Mouse (Mus musculus) MEL (cell line): ENCODE measurements around the gene Tmbim1. TPM values are rescaled to one million over a fixed set of nuclear protein-coding genes. Genes with fewer than 3 reads are reported as not detected.

ENCODE experiments used
- DNase-seq: peaks from one replicate; pipeline ENCODE4 v3.0.0; 2011; ENCODE audit warnings: low read depth, low spot score
- H3K27ac ChIP-seq: 2 replicates; pipeline ENCODE4 v1.5.1; 2012; ENCODE audit warnings: low read depth, mild to moderate bottlenecking, control low read depth, low read length, moderate library complexity; ENCODE audit not compliant: control insufficient read depth
- H3K27me3 ChIP-seq, 2 experiments: fragments of 150-350 bp in 1 of 2; sonication (generic) in 1 of 2; 2 replicates each; pipeline ENCODE4 v1.6.1; 2012; ENCODE audit warnings: low read length in 2 of 2, mild to moderate bottlenecking in 2 of 2, improper control_type of control experiment in 1 of 2, moderate library complexity in 1 of 2; ENCODE audit not compliant: insufficient read depth in 2 of 2, control insufficient read depth in 1 of 2
- H3K36me3 ChIP-seq, 2 experiments: 2 replicates each; pipeline ENCODE4 v1.6.1; 2012 to 2014; ENCODE audit warnings: low read length in 2 of 2, improper control_type of control experiment in 1 of 2, inconsistent platforms in 1 of 2, mild to moderate bottlenecking in 1 of 2; ENCODE audit not compliant: insufficient read depth in 2 of 2, control insufficient read depth in 1 of 2
- H3K4me1 ChIP-seq, 2 experiments: fragments of 150-350 bp in 1 of 2; sonication (generic) in 1 of 2; 2 replicates each; pipeline ENCODE4 v1.6.1; 2012; ENCODE audit warnings: low read length in 2 of 2, improper control_type of control experiment in 1 of 2, mild to moderate bottlenecking in 1 of 2; ENCODE audit not compliant: insufficient read depth in 2 of 2, control insufficient read depth in 1 of 2
- H3K4me3 ChIP-seq, 2 experiments: fragments of 150-350 bp in 1 of 2; sonication (generic) in 1 of 2; 2 replicates each; pipeline ENCODE4 v1.5.1; 2012; ENCODE audit warnings: low read depth in 2 of 2, low read length in 2 of 2, mild to moderate bottlenecking in 2 of 2, moderate library complexity in 2 of 2, control low read depth in 1 of 2, improper control_type of control experiment in 1 of 2; ENCODE audit not compliant: control insufficient read depth in 1 of 2, insufficient read depth in 1 of 2
- H3K79me2 ChIP-seq: 2 replicates; pipeline ENCODE4 v1.6.1; 2012; ENCODE audit warnings: mild to moderate bottlenecking, low read length, moderate library complexity; ENCODE audit not compliant: control insufficient read depth, poor library complexity, insufficient read depth
- H3K9ac ChIP-seq: 2 replicates; pipeline ENCODE4 v1.6.1; 2012; ENCODE audit warnings: low read depth, mild to moderate bottlenecking, control low read depth, low read length, moderate library complexity; ENCODE audit not compliant: control insufficient read depth, poor library complexity, severe bottlenecking
- H3K9me3 ChIP-seq: fragments of 150-350 bp; sonication (generic); replicated peaks from 2 replicates; pipeline ENCODE4 v1.6.1; 2012; ENCODE audit warnings: mild to moderate bottlenecking, low read length, improper control_type of control experiment, moderate library complexity; ENCODE audit not compliant: insufficient read depth
- CHD1 ChIP-seq: IDR thresholded peaks from 2 replicates; pipeline ENCODE4 v1.6.1; 2012; ENCODE audit warnings: low read depth, mild to moderate bottlenecking, inconsistent platforms, low read length, improper control_type of control experiment
- ETS1 ChIP-seq: IDR thresholded peaks from 2 replicates; pipeline ENCODE4 v1.6.1; 2012; ENCODE audit warnings: low read depth, mild to moderate bottlenecking, inconsistent platforms, low read length, improper control_type of control experiment, moderate library complexity
- GATA1 ChIP-seq: IDR thresholded peaks from 2 replicates; pipeline ENCODE4 v1.6.1; 2011; ENCODE audit warnings: low read depth, low read length, improper control_type of control experiment
- JUND ChIP-seq: IDR thresholded peaks from 2 replicates; pipeline ENCODE4 v1.6.1; 2011; ENCODE audit warnings: low read depth, mild to moderate bottlenecking, improper control_type of control experiment, low read length
- KAT2A ChIP-seq: conservative IDR thresholded peaks from 2 replicates; pipeline ENCODE4 v1.6.1; 2012; ENCODE audit warnings: low read depth, low read length, improper control_type of control experiment, inconsistent platforms
- MAFK ChIP-seq: IDR thresholded peaks from 2 replicates; pipeline ENCODE4 v1.6.1; 2011; ENCODE audit warnings: low read depth, mild to moderate bottlenecking, low read length, improper control_type of control experiment, borderline replicate concordance
- MAZ ChIP-seq: IDR thresholded peaks from 2 replicates; pipeline ENCODE4 v1.6.1; 2012; ENCODE audit warnings: low read depth, mild to moderate bottlenecking, inconsistent platforms, low read length, improper control_type of control experiment
- MEF2A ChIP-seq: IDR thresholded peaks from 2 replicates; pipeline ENCODE4 v1.6.1; 2014; ENCODE audit warnings: low read depth, mild to moderate bottlenecking, inconsistent platforms, low read length, improper control_type of control experiment; ENCODE audit not compliant: poor library complexity, insufficient replicate concordance, severe bottlenecking; ENCODE audit errors: extremely low read depth
- MXI1 ChIP-seq: IDR thresholded peaks from 2 replicates; pipeline ENCODE4 v1.6.1; 2011; ENCODE audit warnings: mild to moderate bottlenecking, low read depth, low read length, improper control_type of control experiment
- MYB ChIP-seq: IDR thresholded peaks from 2 replicates; pipeline ENCODE4 v1.6.1; 2011; ENCODE audit warnings: mild to moderate bottlenecking, low read depth, low read length, improper control_type of control experiment
- MYC ChIP-seq: IDR thresholded peaks from 2 replicates; pipeline ENCODE4 v1.6.1; 2011; ENCODE audit warnings: low read depth, mild to moderate bottlenecking, low read length, improper control_type of control experiment, moderate library complexity
- NRF1 ChIP-seq: IDR thresholded peaks from 2 replicates; pipeline ENCODE4 v1.6.1; 2014; ENCODE audit warnings: low read depth, mild to moderate bottlenecking, inconsistent platforms, low read length, improper control_type of control experiment, moderate library complexity; ENCODE audit not compliant: poor library complexity, insufficient read depth, severe bottlenecking
- POLR2AphosphoS2 ChIP-seq: IDR thresholded peaks from 2 replicates; pipeline ENCODE4 v1.6.1; 2011; ENCODE audit warnings: low read length, improper control_type of control experiment
- RCOR1 ChIP-seq: IDR thresholded peaks from 2 replicates; pipeline ENCODE4 v1.6.1; 2012; ENCODE audit warnings: low read depth, mild to moderate bottlenecking, inconsistent platforms, low read length, improper control_type of control experiment
- SIN3A ChIP-seq: IDR thresholded peaks from 2 replicates; pipeline ENCODE4 v1.6.1; 2012; ENCODE audit warnings: low read length, improper control_type of control experiment, inconsistent platforms
- TBP ChIP-seq: IDR thresholded peaks from 2 replicates; pipeline ENCODE4 v1.8.0; 2011; ENCODE audit warnings: low read depth, low read length, improper control_type of control experiment
- TCF12 ChIP-seq: IDR thresholded peaks from 2 replicates; pipeline ENCODE4 v1.6.1; 2014; ENCODE audit warnings: low read depth, mild to moderate bottlenecking, inconsistent platforms, low read length, improper control_type of control experiment, moderate library complexity
- UBTF ChIP-seq: IDR thresholded peaks from 2 replicates; pipeline ENCODE4 v1.6.1; 2012; ENCODE audit warnings: low read depth, mild to moderate bottlenecking, inconsistent platforms, low read length, improper control_type of control experiment, moderate library complexity, borderline replicate concordance; ENCODE audit not compliant: insufficient read depth
- USF2 ChIP-seq, 2 experiments: IDR thresholded peaks; 2 replicates each; pipeline ENCODE4 v1.6.1; 2011 to 2012; ENCODE audit warnings: improper control_type of control experiment in 2 of 2, low read length in 2 of 2, borderline replicate concordance in 1 of 2, inconsistent platforms in 1 of 2, low read depth in 1 of 2, mild to moderate bottlenecking in 1 of 2; ENCODE audit not compliant: insufficient read depth in 1 of 2
- ZC3H11A ChIP-seq: IDR thresholded peaks from 2 replicates; pipeline ENCODE4 v1.6.1; 2012; ENCODE audit warnings: low read depth, mild to moderate bottlenecking, inconsistent platforms, low read length, improper control_type of control experiment
- ZKSCAN1 ChIP-seq: IDR thresholded peaks from 2 replicates; pipeline ENCODE4 v1.6.1; 2012; ENCODE audit warnings: low read depth, mild to moderate bottlenecking, inconsistent platforms, low read length, improper control_type of control experiment, moderate library complexity
- ZNF384 ChIP-seq: IDR thresholded peaks from 2 replicates; pipeline ENCODE4 v1.6.1; 2012; ENCODE audit warnings: low read depth, mild to moderate bottlenecking, inconsistent platforms, low read length, improper control_type of control experiment
- polyA plus RNA-seq, 2 experiments: library from polyadenylated mRNA; stranded (reverse) in 1 of 2; unstranded in 1 of 2; fragments of >175 nt in 1 of 2; fragments of >200 nt in 1 of 2; gene quantifications; 2 replicates each; pipeline versions ENCODE4 v1.2.1 to v1.2.4; 2012; ENCODE audit warnings: low replicate concordance in 2 of 2, low read depth in 1 of 2; ENCODE audit not compliant: insufficient read length in 2 of 2, insufficient read depth in 1 of 2, missing spikeins in 1 of 2
- total RNA-seq: library from RNA; depleted of rRNA; stranded (reverse); fragments of 300-350 nt; gene quantifications from 2 replicates; pipeline ENCODE4 v1.2.3, GENCODE M21; 2012

Tmbim1 gene
- total and polyA plus RNA-seq, 3 experiments = 13.0 to 20.8 TPM; not detected in 1

- H3K4me1 ChIP-seq = peaks cover 0 to 3% of the 10 kb centered on the region in 2 experiments; a peak in 2 of 4 replicates
Observed at GRCm38 (mm10) chr1:74281886-74282285, 23.5 kb downstream of the Tmbim1 start.

GRCm38 (mm10) chr1:74281372-74281771, 24.1 kb downstream of the Tmbim1 start:
- H3K4me1 ChIP-seq = peaks cover 0 to 3% of the 10 kb centered on the region in 2 experiments; a peak in 2 of 4 replicates
- peaks cover 9% of the 10 kb centered on the region for H3K79me2 ChIP-seq
- H3K9me3 ChIP-seq = no peaks in the 10 kb centered on the region
- TF ChIP-seq ZKSCAN1 (no peak), TBP (no peak), USF2 (IDR thresholded peaks at IDR 0.05; ENCODE audit: borderline replicate concordance in 1 of 2, insufficient read depth in 1 of 2, low read depth in 1 of 2, low read length in 2 of 2) (no peak), MAZ (no peak), RCOR1 (no peak), CHD1 (no peak), KAT2A (no peak)
- H3K27me3 ChIP-seq = no peaks in the 10 kb centered on the region
- H3K36me3 ChIP-seq = no peaks in the 10 kb centered on the region
- no peak overlapping the region for H3K4me3 ChIP-seq
- no peak overlapping the region for H3K27ac ChIP-seq
- no peak overlapping the region for H3K9ac ChIP-seq
- DNase-seq = no peak

More at GRCm38 (mm10) chr1:74281886-74282285, 23.5 kb downstream of the Tmbim1 start:
- H3K27ac ChIP-seq = no peak overlapping the region
- H3K27me3 ChIP-seq = no peaks in the 10 kb centered on the region
- H3K4me3 ChIP-seq = no peak overlapping the region
- no peak for DNase-seq
- H3K36me3 ChIP-seq = no peaks in the 10 kb centered on the region
- TF ChIP-seq USF2 (IDR thresholded peaks at IDR 0.05; ENCODE audit: borderline replicate concordance in 1 of 2, insufficient read depth in 1 of 2, low read depth in 1 of 2, low read length in 2 of 2) (no peak), MYC (no peak), ZNF384 (no peak), NRF1 (no peak), MYB (no peak), JUND (no peak), MAFK (no peak), SIN3A (no peak), MAZ (no peak), MXI1 (no peak), ETS1 (no peak), MEF2A (no peak), UBTF (no peak), ZC3H11A (no peak), GATA1 (no peak), TCF12 (no peak), POLR2AphosphoS2 (no peak), KAT2A (no peak), ZKSCAN1 (no peak), CHD1 (no peak)
- peaks cover 9% of the 10 kb centered on the region for H3K79me2 ChIP-seq
- no peaks in the 10 kb centered on the region for H3K9me3 ChIP-seq
- H3K9ac ChIP-seq = no peak overlapping the region
